Mouse (Mus musculus) intestine, postnatal 0 days (tissue): ENCODE results near the gene P2rx1. TPM values are rescaled to one million over a fixed set of nuclear protein-coding genes. Genes with fewer than 3 reads are reported as not detected.

Experiments
- ATAC-seq: fragments of 200-750 bp; cut with Nextera tagmentation; 2 replicates; pipeline ENCODE4 v1.8.0; 2017; ENCODE audit warnings: mild to moderate bottlenecking, moderate TSS enrichment, moderate library complexity
- H3K27ac ChIP-seq: fragments of 300-500 bp; sonication (generic); 2 replicates; pipeline ENCODE4 v1.5.1; 2014; ENCODE audit warnings: mild to moderate bottlenecking, low read depth, low read length, moderate library complexity
- H3K27me3 ChIP-seq: fragments of 300-500 bp; sonication (generic); replicated peaks from 2 replicates; pipeline ENCODE4 v1.6.1; 2014; ENCODE audit warnings: low read length, mixed read lengths; ENCODE audit not compliant: control insufficient read depth, insufficient read depth
- H3K36me3 ChIP-seq: fragments of 300-500 bp; sonication (generic); 2 replicates; pipeline ENCODE4 v1.6.1; 2014; ENCODE audit warnings: mild to moderate bottlenecking, moderate library complexity; ENCODE audit not compliant: control insufficient read depth, insufficient read depth
- H3K4me1 ChIP-seq: fragments of 300-500 bp; sonication (generic); replicated peaks from 2 replicates; pipeline ENCODE4 v1.6.1; 2014; ENCODE audit warnings: antibody characterized with exemption, low read length, mixed read lengths; ENCODE audit not compliant: control insufficient read depth, insufficient read depth
- H3K4me2 ChIP-seq: fragments of 300-500 bp; sonication (generic); replicated peaks from 2 replicates; pipeline ENCODE4 v1.6.1; 2014; ENCODE audit warnings: low read depth, mild to moderate bottlenecking, moderate library complexity
- H3K4me3 ChIP-seq: fragments of 300-500 bp; sonication (generic); 2 replicates; pipeline ENCODE4 v1.5.1; 2014; ENCODE audit warnings: low read depth, low read length
- H3K9ac ChIP-seq: fragments of 300-500 bp; sonication (generic); 2 replicates; pipeline ENCODE4 v1.6.1; 2014; ENCODE audit warnings: mild to moderate bottlenecking, low read depth, low read length
- H3K9me3 ChIP-seq: fragments of 300-500 bp; sonication (generic); 2 replicates; pipeline ENCODE4 v1.6.1; 2016; ENCODE audit warnings: mixed run types; ENCODE audit not compliant: control insufficient read depth
- CTCF ChIP-seq: sonication (generic); IDR thresholded peaks from 2 replicates; pipeline ENCODE4 v1.5.1; 2016; ENCODE audit warnings: low read depth, mild to moderate bottlenecking, control low read depth, antibody characterized with exemption, moderate library complexity
- WGBS: fragments of 180-500 bp; shearing (Covaris S2); extraction: QIAGEN DNeasy Blood & Tissue Kit; methylation state at CpG from one replicate; pipeline ENCODE4 v1.1.7; 2014; 5-methylcytosine and 5-hydroxymethylcytosine counted together
- polyA plus RNA-seq: library from polyadenylated mRNA; unstranded; fragments of >200 nt; fragmentation: Nextera tagmentation; extraction: Ambion mirVana; gene quantifications from 2 replicates; pipeline ENCODE4 v1.2.1, GENCODE M21; 2015

Gene P2rx1
- polyA plus RNA-seq, 1 experiment from 2014 or later, result 3.4 TPM

- Histone ChIP-seq H3K27ac (no peak overlapping the region), H3K36me3 (no peaks in the 10 kb centered on the region; the same call in 1 of the 2 replicates), H3K9me3 (no peaks in the 10 kb centered on the region), H3K4me1 (0 out of 2 replicates have a peak, but pooled peaks cover 6% of the 10 kb centered on the region), H3K27me3 (no peaks in the 10 kb centered on the region), H3K4me2 (no peak overlapping the region), H3K4me3 (no peak overlapping the region), H3K9ac (no peak overlapping the region)
- ATAC-seq, result no peak
- no peak for TF ChIP-seq CTCF
- WGBS, result 55% methylated on average over 9 of the region's 9 CpGs
Observed at GRCm38 (mm10) chr11:72991961-72992360, 6.9 kb upstream of the P2rx1 start.

GRCm38 (mm10) chr11:72996346-72996745 lies 2.6 kb upstream of the P2rx1 start:
- H3K36me3 ChIP-seq, result no peaks in the 10 kb centered on the region
- no peak overlapping the region for H3K4me3 ChIP-seq
- WGBS, result 56% methylated on average over 6 of the region's 6 CpGs
- no peaks in the 10 kb centered on the region for H3K4me1 ChIP-seq
- H3K4me2 ChIP-seq, result no peak overlapping the region
- no peak overlapping the region; the same call in 1 of the 2 replicates for H3K27ac ChIP-seq
- H3K9me3 ChIP-seq, result no peaks in the 10 kb centered on the region
- TF ChIP-seq CTCF, result no peak
- no peak overlapping the region for H3K9ac ChIP-seq
- no peaks in the 10 kb centered on the region for H3K27me3 ChIP-seq
- peak; percentile 32; the same call in 1 of the 2 replicates for ATAC-seq

- WGBS, result 87% methylated on average over 2 of the region's 2 CpGs
- H3K9ac ChIP-seq, result no peak overlapping the region
- no peak for TF ChIP-seq CTCF
- H3K9me3 ChIP-seq, result no peaks in the 10 kb centered on the region
- no peak overlapping the region for H3K4me2 ChIP-seq
- H3K4me1 ChIP-seq, result no peaks in the 10 kb centered on the region
- no peaks in the 10 kb centered on the region for H3K36me3 ChIP-seq
- no peak for ATAC-seq
- H3K27ac ChIP-seq, result no peak overlapping the region
- H3K4me3 ChIP-seq, result no peak overlapping the region
- no peaks in the 10 kb centered on the region for H3K27me3 ChIP-seq
Observed at GRCm38 (mm10) chr11:72996781-72997180, 2.1 kb upstream of the P2rx1 start.

GRCm38 (mm10) chr11:72997529-72998326 lies 1.2 kb upstream of the P2rx1 start:
- no peak for ATAC-seq
- no peaks in the 10 kb centered on the region for H3K4me1 ChIP-seq
- TF ChIP-seq CTCF, result no peak
- H3K27me3 ChIP-seq, result no peaks in the 10 kb centered on the region
- no peak overlapping the region for H3K4me3 ChIP-seq
- H3K4me2 ChIP-seq, result no peak overlapping the region
- H3K9ac ChIP-seq, result no peak overlapping the region
- no peak overlapping the region for H3K27ac ChIP-seq
- H3K9me3 ChIP-seq, result no peaks in the 10 kb centered on the region
- 63% methylated on average over 13 of the region's 13 CpGs for WGBS
- no peaks in the 10 kb centered on the region for H3K36me3 ChIP-seq

- Histone ChIP-seq H3K4me2 (no peak overlapping the region), H3K9me3 (no peaks in the 10 kb centered on the region), H3K9ac (no peak overlapping the region), H3K4me1 (no peaks in the 10 kb centered on the region), H3K36me3 (no peaks in the 10 kb centered on the region), H3K27ac (no peak overlapping the region), H3K4me3 (no peak overlapping the region), H3K27me3 (no peaks in the 10 kb centered on the region)
- peak; percentile 98 for TF ChIP-seq CTCF
- ATAC-seq, result peak; percentile 53; the same call in 1 of the 2 replicates
- 8% methylated on average over 6 of the region's 6 CpGs for WGBS
Observed at GRCm38 (mm10) chr11:73001029-73001428, 2.1 kb downstream of the P2rx1 start.

- H3K36me3 ChIP-seq, result no peaks in the 10 kb centered on the region
- H3K4me1 ChIP-seq, result no peaks in the 10 kb centered on the region
- no peak overlapping the region for H3K9ac ChIP-seq
- H3K4me3 ChIP-seq, result no peak overlapping the region
- H3K27me3 ChIP-seq, result no peaks in the 10 kb centered on the region
- no peak overlapping the region for H3K4me2 ChIP-seq
- no peak overlapping the region for H3K27ac ChIP-seq
- WGBS, result 3% methylated on average over 2 of the region's 2 CpGs
- TF ChIP-seq CTCF, result peak; percentile 94
- H3K9me3 ChIP-seq, result no peaks in the 10 kb centered on the region
- no peak for ATAC-seq
Observed at GRCm38 (mm10) chr11:73006377-73006776, 7.5 kb downstream of the P2rx1 start.
